Mouse (Mus musculus) v-Abl transformed pro-B cells (cell line): ENCODE data around the gene Gga1.

ENCODE experiments used
- in situ Hi-C, 2 experiments: fragments of 400-800 bp; cut with MboI; formaldehyde crosslinking; loops; one replicate each; pipeline ENCODE4 v1.15.1; 2025; ENCODE audit not compliant: unreplicated experiment in 2 of 2

Gene Gga1

GRCm38 (mm10) chr15:78869775-78870174 lies 7.2 kb upstream of the Gga1 start:
- in situ Hi-C loops = no loop called here

- in situ Hi-C loops = no loop called here
Observed at GRCm38 (mm10) chr15:78872021-78872608, 4.9 kb upstream of the Gga1 start.

DNA sequence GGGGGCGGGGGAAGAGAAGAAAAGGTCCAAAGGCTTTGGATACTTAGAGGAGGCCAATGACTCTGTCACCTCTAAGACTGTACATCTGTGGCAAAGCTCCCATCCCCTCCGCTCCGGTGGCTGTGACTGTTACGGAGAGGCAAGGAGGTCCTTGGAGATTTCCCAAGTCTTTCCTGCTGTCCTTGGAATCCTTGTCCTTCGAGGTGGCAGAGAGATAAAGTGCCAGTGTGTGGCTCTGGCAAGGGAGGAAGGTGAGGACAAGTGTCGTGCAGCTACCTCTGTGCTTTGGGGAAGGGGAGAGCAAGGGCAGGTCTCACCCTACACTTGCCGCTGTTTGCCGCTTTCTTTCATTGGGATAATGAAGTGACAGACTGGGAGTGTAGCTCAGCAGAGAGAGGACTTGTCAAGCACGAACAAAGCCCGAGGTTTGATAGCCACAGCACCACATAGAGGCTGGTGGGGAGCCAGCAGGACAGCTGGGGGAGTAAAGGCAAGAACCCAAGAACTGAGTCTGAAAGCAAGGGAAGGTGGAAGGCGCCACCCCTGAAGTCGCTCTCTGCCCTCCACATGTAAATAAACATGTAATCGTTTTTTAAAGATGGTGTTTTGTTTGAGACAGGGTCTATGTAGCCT lies 3.1 kb upstream of the Gga1 start:
- in situ Hi-C loops = no loop called here

DNA sequence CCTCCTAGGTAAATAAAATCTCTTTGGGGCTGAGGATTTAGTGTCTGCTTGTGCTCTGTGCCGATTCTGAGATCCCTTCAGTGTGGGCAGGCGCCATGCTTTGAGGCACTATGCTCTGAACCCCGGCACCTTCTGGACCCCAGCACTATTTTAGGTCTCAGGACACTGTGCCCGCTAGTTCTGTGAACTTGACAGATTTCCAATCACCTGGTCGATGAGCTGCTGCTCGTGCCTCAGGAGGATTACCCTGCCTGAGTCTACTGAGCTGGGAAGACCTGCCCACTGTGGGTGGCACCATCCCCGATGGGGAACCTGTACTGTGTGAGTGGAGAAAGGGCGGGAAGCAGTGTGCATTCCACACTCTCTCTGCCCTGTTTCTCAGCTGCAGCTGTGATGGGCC lies 2.0 kb upstream of the Gga1 start:
- in situ Hi-C loops = loop anchor here (25.0 kb wide), 2 partner anchors 462 to 812 kb away; partner anchors contain the start of genes Gtpbp1 (in 2 of the 2), Josd1 (in 2 of the 2), Maff (in 1 of the 2) and Pla2g6 (in 1 of the 2)

GRCm38 (mm10) chr15:78875537-78875936 lies 1.5 kb upstream of the Gga1 start:
- in situ Hi-C loops = loop anchor here (25.0 kb wide), 2 partner anchors 462 to 812 kb away; partner anchors contain the start of genes Gtpbp1 (in 2 of the 2), Josd1 (in 2 of the 2), Maff (in 1 of the 2) and Pla2g6 (in 1 of the 2)

DNA sequence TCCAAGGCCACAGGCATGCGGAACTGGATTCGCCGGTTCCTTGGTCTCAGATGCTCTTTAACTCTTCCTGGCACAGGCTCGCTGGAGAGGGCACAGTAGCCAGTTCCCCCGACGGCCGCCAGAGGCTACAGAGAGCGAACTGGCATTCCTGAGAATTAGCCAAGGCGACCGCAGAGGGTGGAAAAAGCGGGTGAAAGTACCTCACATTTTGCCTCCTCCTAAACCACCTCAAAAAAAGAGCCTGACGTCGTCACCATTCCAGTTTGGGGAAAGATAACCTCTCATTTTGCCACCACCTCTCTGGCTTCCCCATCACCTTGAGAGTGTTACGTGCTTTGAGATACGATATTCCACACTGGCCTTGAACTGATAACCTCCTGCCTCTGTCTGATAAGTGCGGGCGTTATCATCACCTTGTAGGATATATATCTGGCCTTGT lies 713 bp upstream of the Gga1 start:
- in situ Hi-C loops = loop anchor here (25.0 kb wide), 2 partner anchors 461 to 811 kb away; partner anchors contain the start of genes Gtpbp1 (in 2 of the 2), Josd1 (in 2 of the 2), Maff (in 1 of the 2) and Pla2g6 (in 1 of the 2)

DNA sequence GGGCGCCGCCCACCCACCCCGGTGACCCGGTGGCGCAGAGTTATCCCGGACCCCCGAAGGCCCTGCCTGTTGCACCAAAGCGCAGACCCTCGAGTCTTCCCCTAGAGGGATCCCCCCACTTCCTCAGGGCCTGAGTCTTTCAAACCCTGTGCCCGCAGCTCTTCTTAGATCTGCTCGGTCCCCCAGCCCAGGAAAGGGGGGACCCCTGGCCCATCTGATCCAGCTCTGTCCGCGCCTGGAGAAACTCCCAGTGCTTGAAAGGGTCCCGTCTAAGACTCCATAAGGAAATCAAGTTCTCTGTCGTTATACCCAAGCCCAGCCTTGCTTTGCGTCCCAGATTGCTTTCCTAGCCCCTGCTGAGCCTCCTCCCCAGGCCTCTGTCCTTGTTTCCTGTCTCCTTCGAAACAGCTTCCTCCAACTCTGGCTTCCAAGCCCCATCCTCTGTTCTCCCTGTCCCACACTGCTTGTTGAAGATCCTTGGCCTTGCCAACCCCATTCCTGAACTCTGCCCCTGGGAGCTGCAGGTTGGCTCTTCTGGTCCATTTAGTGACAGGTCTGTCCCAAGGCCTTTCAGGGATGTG lies 910 bp downstream of the Gga1 start:
- in situ Hi-C loops = loop anchor here (25.0 kb wide), 2 partner anchors 459 to 809 kb away; partner anchors contain the start of genes Gtpbp1 (in 2 of the 2), Josd1 (in 2 of the 2), Maff (in 1 of the 2) and Pla2g6 (in 1 of the 2)

DNA sequence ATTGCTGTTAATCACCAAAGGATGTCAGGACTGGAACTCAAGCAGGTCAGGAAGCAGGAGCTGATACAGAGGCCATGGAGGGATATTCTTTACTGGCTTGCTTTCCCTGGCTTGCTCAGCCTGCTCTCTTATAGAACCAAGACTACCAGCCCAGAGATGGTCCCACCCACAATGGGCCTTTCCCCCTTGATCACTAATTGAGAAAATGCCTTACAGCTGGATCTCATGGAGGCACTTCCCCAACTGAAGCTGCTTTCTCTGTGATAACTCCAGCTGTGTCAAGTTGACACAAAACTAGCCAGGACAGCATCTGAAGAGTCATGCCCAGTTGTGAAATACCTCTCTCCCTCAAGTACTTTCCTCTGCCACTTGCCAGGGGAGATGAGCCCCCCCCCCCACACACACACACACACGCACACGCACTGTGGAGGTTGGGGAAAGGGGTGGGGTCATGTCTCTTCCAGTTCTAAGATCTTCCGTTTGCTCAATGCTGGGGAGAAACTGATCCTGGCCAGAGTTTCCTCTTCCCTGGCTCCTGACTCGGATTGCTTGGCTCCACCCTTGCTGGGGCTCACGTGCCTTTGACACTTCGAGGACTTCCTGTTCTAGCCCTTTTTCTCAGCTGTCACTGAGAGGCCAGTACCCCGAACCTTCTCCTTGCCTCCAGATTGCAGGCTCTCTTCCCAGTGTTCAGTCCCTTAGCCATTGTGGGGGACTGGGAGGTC lies 2.0 kb downstream of the Gga1 start:
- in situ Hi-C loops = loop anchor here (25.0 kb wide), 2 partner anchors 458 to 808 kb away; partner anchors contain the start of genes Gtpbp1 (in 2 of the 2), Josd1 (in 2 of the 2), Maff (in 1 of the 2) and Pla2g6 (in 1 of the 2)

DNA sequence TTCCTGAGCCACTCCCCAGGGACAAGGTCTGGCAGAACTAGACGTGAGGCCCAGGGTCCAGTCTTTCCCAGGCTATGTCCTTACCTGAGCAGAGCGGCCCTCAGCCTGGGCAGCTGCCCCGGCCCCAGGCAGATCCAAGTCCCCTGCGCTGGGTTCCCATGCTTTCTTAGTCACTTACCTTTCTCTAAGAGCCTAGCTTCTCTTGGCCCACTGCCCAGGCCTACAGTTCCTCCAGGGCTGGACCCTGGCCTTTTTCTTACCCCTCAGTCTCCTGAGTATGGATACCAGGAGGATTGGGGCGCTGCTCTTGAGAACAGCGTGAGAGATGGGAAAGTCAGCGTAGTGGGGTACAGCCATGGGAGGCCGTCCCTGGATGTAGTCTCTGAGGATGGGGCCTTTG lies 3.4 kb downstream of the Gga1 start:
- in situ Hi-C loops = loop anchor here (25.0 kb wide), 2 partner anchors 457 to 807 kb away; partner anchors contain the start of genes Gtpbp1 (in 2 of the 2), Josd1 (in 2 of the 2), Maff (in 1 of the 2) and Pla2g6 (in 1 of the 2)

GRCm38 (mm10) chr15:78881828-78882227 lies 4.8 kb downstream of the Gga1 start:
- in situ Hi-C loops = loop anchor here (25.0 kb wide), 2 partner anchors 455 to 805 kb away; partner anchors contain the start of genes Gtpbp1 (in 2 of the 2), Josd1 (in 2 of the 2), Maff (in 1 of the 2) and Pla2g6 (in 1 of the 2)

DNA sequence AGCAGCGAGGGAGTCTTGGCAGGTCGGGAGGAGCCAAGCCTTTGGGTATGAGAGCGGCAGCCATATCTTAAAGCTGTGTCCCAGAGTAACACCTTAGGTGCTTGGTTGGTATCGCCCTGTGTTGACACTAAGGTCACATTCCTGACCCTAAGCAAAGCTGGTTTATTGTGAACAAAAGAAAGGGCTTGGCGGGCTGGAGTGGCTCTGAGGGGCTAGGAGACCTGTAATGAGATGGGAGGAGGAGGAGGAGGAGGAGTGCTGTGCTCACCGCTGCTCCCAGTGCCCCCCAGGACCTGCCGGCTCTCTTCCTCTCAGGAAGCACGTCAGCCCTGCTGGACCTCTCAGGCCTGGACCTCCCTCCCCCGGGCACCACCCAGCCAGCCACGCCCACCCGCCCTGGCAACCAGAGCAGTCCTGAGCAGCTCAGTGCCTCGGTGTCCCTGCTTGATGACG lies 12.4 kb downstream of the Gga1 start:
- in situ Hi-C loops = loop anchor here (25.0 kb wide), 2 partner anchors 448 to 798 kb away; partner anchors contain the start of genes Gtpbp1 (in 2 of the 2), Josd1 (in 2 of the 2), Maff (in 1 of the 2) and Pla2g6 (in 1 of the 2)

- in situ Hi-C loops = loop anchor here (25.0 kb wide), 2 partner anchors 445 to 795 kb away; partner anchors contain the start of genes Gtpbp1 (in 2 of the 2), Josd1 (in 2 of the 2), Maff (in 1 of the 2) and Pla2g6 (in 1 of the 2)
Observed at GRCm38 (mm10) chr15:78892440-78892839, 15.4 kb downstream of the Gga1 start.

- in situ Hi-C loops = loop anchor here (25.0 kb wide), 2 partner anchors 443 to 793 kb away; partner anchors contain the start of genes Gtpbp1 (in 2 of the 2), Josd1 (in 2 of the 2), Maff (in 1 of the 2) and Pla2g6 (in 1 of the 2)
Observed at GRCm38 (mm10) chr15:78894726-78895125, 17.7 kb downstream of the Gga1 start.

DNA sequence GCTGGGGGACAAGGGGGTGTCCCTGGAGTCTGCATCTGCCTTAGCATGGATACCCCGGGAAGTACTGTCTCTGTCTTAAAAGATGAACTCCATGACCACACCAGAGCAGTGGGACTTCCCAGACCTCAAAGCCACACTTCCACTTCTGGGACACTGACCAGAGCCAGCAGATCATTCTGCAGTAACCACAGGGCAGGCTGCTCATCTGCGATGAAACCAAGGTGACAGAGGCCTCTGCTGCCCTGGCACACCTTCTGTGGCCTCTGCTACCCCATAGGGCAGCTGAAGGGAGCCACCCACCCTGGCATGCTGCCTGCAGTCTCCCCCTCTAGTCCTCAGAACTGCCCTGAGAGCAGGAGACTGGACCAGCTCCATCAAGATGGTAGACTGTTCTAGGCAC lies 18.8 kb downstream of the Gga1 start:
- in situ Hi-C loops = loop anchor here (25.0 kb wide), 2 partner anchors 442 to 792 kb away; partner anchors contain the start of genes Gtpbp1 (in 2 of the 2), Josd1 (in 2 of the 2), Maff (in 1 of the 2) and Pla2g6 (in 1 of the 2)

- in situ Hi-C loops = loop anchor here (25.0 kb wide), 2 partner anchors 441 to 791 kb away; partner anchors contain the start of genes Gtpbp1 (in 2 of the 2), Josd1 (in 2 of the 2), Maff (in 1 of the 2) and Pla2g6 (in 1 of the 2)
Observed at GRCm38 (mm10) chr15:78896149-78896548, 19.2 kb downstream of the Gga1 start.

DNA sequence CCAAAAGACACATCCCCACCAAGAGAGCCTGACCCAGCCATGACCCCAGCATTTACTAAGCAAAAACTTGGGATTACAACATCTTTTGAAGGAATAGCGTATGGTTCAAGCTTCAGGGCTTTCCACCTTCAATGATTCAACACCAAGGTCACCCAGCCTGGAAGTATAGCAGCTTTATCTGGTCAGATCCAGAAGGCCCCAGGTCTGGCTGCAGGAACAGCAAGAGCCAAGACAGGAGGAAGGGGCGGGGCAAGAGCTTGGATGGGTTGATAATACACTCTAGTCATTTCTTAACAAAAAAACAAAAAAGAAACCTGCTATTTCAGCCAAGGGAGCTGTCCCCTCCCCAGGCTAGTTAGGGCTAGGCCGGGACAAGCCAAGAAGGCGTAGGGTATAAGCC lies 20.5 kb downstream of the Gga1 start:
- in situ Hi-C loops = loop anchor here (25.0 kb wide), 2 partner anchors 440 to 790 kb away; partner anchors contain the start of genes Gtpbp1 (in 2 of the 2), Josd1 (in 2 of the 2), Maff (in 1 of the 2) and Pla2g6 (in 1 of the 2)

DNA sequence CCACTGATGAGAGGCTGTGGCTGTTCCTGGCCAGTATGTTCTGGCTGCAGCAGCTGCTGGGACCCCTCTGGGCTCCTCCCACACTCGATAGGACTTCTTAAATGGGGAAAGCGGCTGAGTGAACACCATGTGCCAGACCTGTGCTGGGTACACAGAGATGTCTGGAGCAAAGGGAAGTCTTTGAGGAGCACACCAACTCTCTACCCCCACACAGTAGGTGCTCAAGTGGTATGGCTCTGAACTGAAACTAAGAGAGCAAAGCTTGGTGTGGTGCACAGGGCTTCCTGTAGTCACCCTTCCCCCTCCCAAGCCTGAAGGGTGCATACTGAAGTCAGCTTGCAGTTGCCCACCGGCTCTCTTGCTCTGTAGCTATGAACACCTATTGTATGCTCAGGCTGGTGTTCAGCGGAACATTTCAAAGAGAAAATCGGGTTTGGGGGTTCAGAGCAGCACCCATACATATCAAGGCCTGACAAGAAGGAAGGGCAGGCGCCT lies 21.6 kb downstream of the Gga1 start:
- in situ Hi-C loops = loop anchor here (25.0 kb wide), 2 partner anchors 439 to 789 kb away; partner anchors contain the start of genes Gtpbp1 (in 2 of the 2), Josd1 (in 2 of the 2), Maff (in 1 of the 2) and Pla2g6 (in 1 of the 2)

DNA sequence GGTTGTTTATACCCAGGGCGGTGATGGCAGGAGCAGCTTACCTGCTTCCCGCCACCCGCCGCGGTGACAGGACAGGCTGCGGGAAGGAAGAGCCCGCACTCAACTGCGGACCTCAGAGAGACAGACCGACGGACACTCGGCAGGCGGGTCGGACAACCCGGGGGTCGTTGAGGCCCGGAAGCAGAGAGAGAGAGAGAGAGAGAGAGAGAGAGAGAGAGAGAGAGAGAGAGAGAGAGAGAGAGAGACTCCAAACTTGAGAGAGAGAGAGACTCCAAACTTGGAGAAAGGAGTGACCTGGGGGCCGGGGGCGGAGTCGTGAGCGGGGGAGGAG lies 22.4 kb downstream of the Gga1 start, which contains the start of gene Gm49510:
Gene Gm49510 (plus strand): TSS at position 259 of the 331 bp plus-strand sequence.
- in situ Hi-C loops = loop anchor here (25.0 kb wide), 2 partner anchors 438 to 788 kb away; partner anchors contain the start of genes Gtpbp1 (in 2 of the 2), Josd1 (in 2 of the 2), Maff (in 1 of the 2) and Pla2g6 (in 1 of the 2)
